Mouse (Mus musculus) liver, postnatal 0 days (tissue): ENCODE data around the gene Use1.

Experiments
- CTCF ChIP-seq: sonication (generic); IDR thresholded peaks from 2 replicates; pipeline ENCODE4 v1.5.1; 2016; ENCODE audit warnings: antibody characterized with exemption, low read depth
- EP300 ChIP-seq: IDR thresholded peaks from 2 replicates; pipeline ENCODE4 v1.6.1; 2016; ENCODE audit warnings: antibody characterized with exemption, low read depth, mild to moderate bottlenecking

DNA sequence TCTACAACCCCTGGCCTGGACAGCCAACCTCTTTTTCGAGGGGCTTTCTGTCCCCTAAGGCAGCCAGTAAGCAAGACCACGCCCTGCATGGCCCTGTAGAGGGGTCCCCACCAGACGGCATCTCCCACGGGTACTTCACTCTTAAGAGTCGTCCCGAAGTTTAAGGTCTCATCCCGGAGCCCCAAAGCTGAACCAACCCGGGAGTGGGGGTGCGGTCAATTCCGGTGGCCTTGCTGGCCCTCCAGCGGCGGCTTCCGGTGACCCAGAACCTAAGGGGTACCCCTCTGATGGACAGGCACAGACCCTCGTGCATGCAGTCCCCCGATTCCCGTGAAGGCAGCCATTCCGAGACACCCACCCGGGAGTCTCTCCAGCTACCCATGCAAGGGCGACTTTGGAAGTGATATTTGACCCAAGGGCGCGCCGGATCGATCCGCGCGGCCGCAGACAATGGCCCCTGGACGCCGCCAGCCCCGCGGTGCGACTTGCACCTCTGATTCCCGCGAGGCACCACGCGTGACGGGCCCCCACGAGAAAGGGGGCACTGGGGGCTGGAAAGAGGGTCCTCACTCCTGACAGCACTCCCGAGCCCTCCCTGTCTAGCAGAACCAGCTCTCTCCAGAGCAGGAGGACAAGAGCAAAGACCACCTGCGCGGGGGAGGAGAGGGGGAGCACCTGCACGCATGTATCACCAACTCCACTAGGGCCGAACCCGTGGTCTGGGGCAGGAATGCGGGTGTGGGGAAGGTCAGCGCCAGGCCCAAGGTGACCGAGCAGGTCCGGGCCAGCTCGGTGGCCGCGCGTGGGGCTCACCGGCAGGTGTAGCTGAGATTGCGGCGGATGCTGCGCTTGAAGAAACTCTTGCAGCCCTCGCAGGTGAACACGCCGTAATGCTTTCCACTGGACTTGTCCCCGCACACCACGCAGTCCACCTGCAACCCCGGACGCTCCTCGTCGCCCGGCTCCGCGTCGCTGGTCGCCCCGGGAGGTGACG lies 13.8 kb downstream of the Use1 start:
- TF ChIP-seq CTCF (no peak), EP300 (no peak)
